Mouse (Mus musculus): ENCODE measurements around the gene Rad54l.

DNA sequence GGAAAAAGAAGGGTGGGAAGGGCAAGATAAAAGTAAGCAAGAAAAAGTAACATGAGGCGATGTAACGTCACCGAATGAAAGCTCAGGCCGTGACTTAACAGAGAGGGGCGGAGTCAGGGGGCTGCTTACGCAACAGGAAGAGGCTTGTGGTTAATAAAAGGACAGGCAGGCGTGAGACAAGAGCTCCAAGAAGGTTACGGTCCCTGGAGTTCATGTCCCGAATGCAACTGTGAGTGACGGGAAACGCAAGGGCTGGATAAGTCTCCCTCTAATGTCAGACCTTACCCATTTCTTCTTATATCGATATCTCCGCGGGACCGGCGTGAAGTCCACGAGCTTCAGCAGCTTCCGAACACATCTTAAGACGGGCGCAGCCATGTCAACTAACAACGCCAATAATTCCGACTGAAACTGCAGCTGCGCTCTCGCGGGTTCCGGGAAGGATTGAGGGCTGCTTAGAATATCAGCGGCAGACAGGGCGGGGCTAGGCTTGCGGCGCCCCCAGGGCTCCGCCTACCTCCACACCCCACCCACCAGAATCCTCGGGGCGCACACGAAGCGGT lies 70.0 kb downstream of the Rad54l start, which contains the start of gene Nsun4:
- peak; percentile 38 for TF ChIP-seq POLR2A (IDR thresholded peaks at IDR 0.05; ENCODE audit: insufficient read depth, low read depth, low read length)
- TF ChIP-seq CTCF (IDR thresholded peaks at IDR 0.05; ENCODE audit: insufficient read depth, low read depth, low read length), result no peak

All from olfactory bulb, adult 2 months (tissue).